Comparison of ENCODE assay signal across 23 mouse cellular contexts in genomic region chr7:4603873-4604272, GRCm38 (mm10). TPM values are rescaled to one million over a fixed set of nuclear protein-coding genes. Genes with fewer than 3 reads are reported as not detected.
"Had no signal": no experiment of that assay in that cellular context is flagged by ENCODE, and none has a peak within 500 bp of the region (broad histone marks: within the 10 kb centered on the region; RNA-seq: fewer than 3 reads in every experiment).

Gene Ptprh (minus strand): TSS chr7:4604041.

- H3K9me3 ChIP-seq: kidney, embryonic 15.5 days had no signal

- H3K9ac ChIP-seq: kidney, embryonic 15.5 days; liver, embryonic 14.5 days; liver, postnatal 0 days; lung, embryonic 14.5 days; midbrain, embryonic 13.5 days had no signal

- H3K36me3 ChIP-seq: kidney, embryonic 15.5 days; midbrain, embryonic 10.5 days; midbrain, embryonic 13.5 days had no signal

- H3K4me2 ChIP-seq: kidney, embryonic 15.5 days; liver, embryonic 11.5 days; lung, embryonic 14.5 days; midbrain, embryonic 13.5 days had no signal

- H3K4me3 ChIP-seq: kidney, embryonic 15.5 days; left cerebral cortex, adult 2 months; midbrain, embryonic 10.5 days; midbrain, embryonic 13.5 days had no signal

- H3K27me3 ChIP-seq: kidney, embryonic 15.5 days; midbrain, embryonic 13.5 days had no signal

- DNase-seq: kidney, adult 8-10 months; kidney, postnatal 10 days; kidney, postnatal 36 days; liver, postnatal 0 days; lung, embryonic 14.5 days; right cerebral cortex, adult 18-20 months; right cerebral cortex, postnatal 14 days; right cerebral cortex, postnatal 4 days; spleen, adult 18-20 months; thymus, postnatal 25 days had no signal

- H3K27ac ChIP-seq: kidney, embryonic 15.5 days; left cerebral cortex, adult 2 months; liver, embryonic 14.5 days; macrophage; midbrain, embryonic 10.5 days; midbrain, embryonic 13.5 days had no signal

- H3K4me1 ChIP-seq: kidney, embryonic 15.5 days; midbrain, embryonic 10.5 days; midbrain, embryonic 13.5 days had no signal

- ATAC-seq: liver, postnatal 0 days; lung, postnatal 0 days; midbrain, embryonic 13.5 days; midbrain, embryonic 16.5 days had no signal

RNA-seq across cellular contexts. Expression of gene Ptprh, which starts in this region (rescaled TPM):
- polyA plus RNA-seq: intestine, embryonic 14.5 days; limb, embryonic 11.5 days; liver, embryonic 11.5 days; liver, embryonic 14.5 days; liver, postnatal 0 days; lung, embryonic 14.5 days; lung, postnatal 0 days; macrophage; midbrain, embryonic 10.5 days; neural tube, embryonic 11.5 days; thymus, postnatal 0 days had no signal
